Mouse (Mus musculus) heart, postnatal 0 days (tissue): ENCODE data around the gene Chd6.

ENCODE experiments used
- CTCF ChIP-seq: IDR thresholded peaks from 2 replicates; pipeline ENCODE4 v1.5.1; 2016; ENCODE audit warnings: antibody characterized with exemption, control low read depth, low read depth
- EP300 ChIP-seq: IDR thresholded peaks from 2 replicates; pipeline ENCODE4 v1.6.1; 2016; ENCODE audit warnings: antibody characterized with exemption, low read depth

DNA sequence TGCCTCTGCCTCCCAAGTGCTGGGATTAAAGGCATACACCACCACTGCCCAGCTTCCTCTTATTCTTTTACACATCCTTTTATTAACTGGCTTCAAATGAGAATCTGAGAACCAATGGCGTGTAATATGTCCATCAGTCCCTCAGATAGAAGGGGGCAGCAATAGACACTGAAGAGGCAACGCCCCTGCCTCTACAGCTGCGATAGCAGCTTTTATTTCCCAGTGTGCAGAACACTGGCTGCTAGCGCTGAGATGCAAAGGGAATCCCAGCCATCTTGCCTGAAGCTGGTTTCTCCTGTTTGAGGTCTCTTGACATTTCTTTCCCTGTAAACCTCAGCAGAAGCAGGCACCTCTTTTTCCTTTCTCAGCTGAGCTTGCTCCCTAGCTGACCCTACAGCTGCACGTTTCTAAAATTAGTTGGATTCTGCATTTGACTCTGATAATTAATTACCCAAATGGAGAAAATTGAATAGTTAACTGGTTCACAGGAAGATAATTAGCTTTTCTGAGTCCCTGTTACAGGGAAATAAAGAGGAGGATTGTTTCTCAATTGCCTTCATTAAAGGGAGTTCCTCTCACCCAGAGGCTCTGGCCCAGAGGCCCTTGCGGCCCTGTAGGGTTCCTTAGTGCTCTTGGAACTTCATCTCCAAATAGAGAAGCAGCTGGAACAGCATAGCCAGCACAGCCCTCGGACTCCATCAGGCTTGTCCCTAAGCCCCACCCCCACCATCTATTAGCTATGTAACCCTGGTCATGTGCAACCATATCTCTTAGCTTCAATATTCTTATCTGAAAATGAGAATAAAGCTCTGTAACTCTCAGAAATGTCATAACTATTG is 41.3 kb upstream of the Chd6 start:
- TF ChIP-seq CTCF (no peak), EP300 (no peak)
